Mouse (Mus musculus) stomach, embryonic 16.5 days (tissue): ENCODE data around the gene Serpina3g. TPM values are rescaled to one million over a fixed set of nuclear protein-coding genes. Genes with fewer than 3 reads are reported as not detected.

Experiments used
- polyA plus RNA-seq: library from polyadenylated mRNA; unstranded; fragments of >200 nt; fragmentation: Nextera tagmentation; extraction: Ambion mirVana; gene quantifications from 2 replicates; pipeline ENCODE4 v1.2.1, GENCODE M21; 2015

Gene Serpina3g
- polyA plus RNA-seq, 1 experiment from 2014 or later = 2.0 TPM

Other genes with a start within 250 kb of the Serpina3g start
- gene Serpina11, start 246.3 kb upstream of the Serpina3g start, polyA plus RNA-seq = 0.49 and 0.62 TPM in 2 replicates
- gene Serpina9, start 222.5 kb upstream of the Serpina3g start, polyA plus RNA-seq = 0.05 TPM in 1 of 2 replicates, not detected in the other
- gene Serpina12, start 191.8 kb upstream of the Serpina3g start, polyA plus RNA-seq = not detected in 2 replicates
- not detected in 2 replicates for gene Serpina5, start 135.1 kb upstream of the Serpina3g start, polyA plus RNA-seq
- not detected in 2 replicates for gene Serpina3a, start 123.5 kb upstream of the Serpina3g start, polyA plus RNA-seq
- not detected in 2 replicates for gene Serpina3b, start 108.2 kb upstream of the Serpina3g start, polyA plus RNA-seq
- not detected in 2 replicates for gene Serpina3c, start 82.4 kb upstream of the Serpina3g start, polyA plus RNA-seq
- 0.15 TPM in 1 of 2 replicates, not detected in the other for gene Serpina3f, start 21.7 kb upstream of the Serpina3g start, polyA plus RNA-seq
- 0.13 TPM in 1 of 2 replicates, not detected in the other for gene Serpina3i, start 26.9 kb downstream of the Serpina3g start, polyA plus RNA-seq
- gene Serpina3j, start 78.3 kb downstream of the Serpina3g start, polyA plus RNA-seq = not detected in 2 replicates
- gene Serpina3k, start 102.2 kb downstream of the Serpina3g start, polyA plus RNA-seq = not detected in 2 replicates
- not detected in 2 replicates for gene Serpina3m, start 102.2 kb downstream of the Serpina3g start, polyA plus RNA-seq
- 0.06 TPM in 1 of 2 replicates, not detected in the other for gene Serpina3n, start 170.5 kb downstream of the Serpina3g start, polyA plus RNA-seq
- 0.62 TPM in 1 of 2 replicates, not detected in the other for gene Gsc, start 237.1 kb downstream of the Serpina3g start, polyA plus RNA-seq